Mouse (Mus musculus): ENCODE measurements around the gene Taok3. TPM values are rescaled to one million over a fixed set of nuclear protein-coding genes. Genes with fewer than 3 reads are reported as not detected.

The Taok3 gene
- polyA plus RNA-seq (2012; rRNA removed) (7.1 and 7.4 TPM in 2 replicates), polyA plus RNA-seq (2014; fragmentation: Nextera tagmentation; extraction: Ambion mirVana) (14.3 and 15.8 TPM in 2 replicates)

DNA sequence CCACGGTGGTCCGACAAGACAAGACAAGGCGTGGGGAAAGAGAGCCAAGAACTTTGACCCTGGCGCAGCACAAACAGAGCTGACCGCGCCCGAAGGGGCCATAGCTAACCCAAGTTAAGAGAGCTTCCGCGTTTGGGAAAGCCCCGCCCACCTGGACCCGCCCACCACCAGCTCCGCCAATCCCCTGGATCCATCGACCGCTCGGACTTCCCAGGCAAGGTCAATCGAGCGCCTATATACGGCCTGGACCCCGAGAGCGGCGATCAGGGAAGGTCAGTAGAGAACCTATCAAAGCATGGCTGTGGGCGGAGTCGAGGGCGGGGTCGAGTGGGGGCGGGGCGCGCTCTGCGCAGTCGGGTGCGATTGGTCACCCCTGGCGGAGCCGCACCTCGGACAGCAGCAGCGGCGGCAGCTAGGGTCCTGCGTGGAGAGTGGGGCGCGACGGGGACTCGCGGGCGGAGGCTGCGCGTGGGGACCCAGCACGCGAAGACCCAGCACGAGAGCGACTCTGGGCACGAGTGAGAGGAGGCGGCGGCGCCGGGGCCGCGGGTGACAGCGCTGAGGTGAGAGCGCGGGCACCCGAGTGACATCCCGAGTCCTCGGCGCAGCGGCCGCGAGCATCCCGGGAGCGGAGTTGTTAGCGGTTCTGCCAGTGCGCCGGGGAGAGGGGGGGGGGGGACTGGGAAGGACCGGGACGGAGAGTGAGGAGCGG is at the start of gene Taok3:
Taok3 (plus strand) TSS at position 353 of the 712 bp plus-strand sequence.
- WGBS = 2% methylated on average over 61 of the region's 74 CpGs
- peaks cover 9% of the 10 kb centered on the region; the same call in 1 of the 2 replicates for H3K4me1 ChIP-seq (ENCODE audit: control insufficient read depth, insufficient read depth, low read length)
- TF ChIP-seq POLR2A (IDR thresholded peaks at IDR 0.05; ENCODE audit: borderline replicate concordance, extremely low read depth, insufficient read depth, insufficient read length) = peak; percentile 55; the same call in 1 of the 2 replicates
- peaks cover 10% of the 10 kb centered on the region; the same call in 1 of the 2 replicates for H3K27me3 ChIP-seq (ENCODE audit: control insufficient read depth, insufficient read depth, low read length)
- no peak within 1 kb of the TSS for H3K27ac ChIP-seq (replicated peaks; ENCODE audit: low read depth, low read length)
- H3K9me3 ChIP-seq (ENCODE audit: control insufficient read depth, low read length) = no peaks in the 10 kb centered on the region
- H3K9ac ChIP-seq (ENCODE audit: low read depth, low read length, severe bottlenecking) = peak within 1 kb of the TSS; percentile 53
- H3K4me2 ChIP-seq (replicated peaks; ENCODE audit: low read depth, low read length, severe bottlenecking) = peak within 1 kb of the TSS; percentile 96
- peak within 1 kb of the TSS; percentile 76 for H3K4me3 ChIP-seq (replicated peaks; ENCODE audit: low read length)
- ATAC-seq (ENCODE audit: low FRiP score, low read depth) (peak; percentile 94), DNase-seq (ENCODE audit: low spot score) (peak; percentile 99)
- H3K36me3 ChIP-seq (ENCODE audit: control insufficient read depth, insufficient read depth, low read length) = no peaks in the 10 kb centered on the region

GRCm38 (mm10) chr5:117087718-117088117 is 32.2 kb upstream of the Taok3 start:
- Histone ChIP-seq H3K27ac (replicated peaks; ENCODE audit: low read depth, low read length) (no peak overlapping the region), H3K36me3 (ENCODE audit: control insufficient read depth, insufficient read depth, low read length) (peaks cover 17% of the 10 kb centered on the region), H3K9ac (ENCODE audit: low read depth, low read length, severe bottlenecking) (no peak overlapping the region), H3K27me3 (ENCODE audit: control insufficient read depth, insufficient read depth, low read length) (no peaks in the 10 kb centered on the region), H3K4me2 (replicated peaks; ENCODE audit: low read depth, low read length, severe bottlenecking) (peak overlapping the region; percentile 24), H3K4me3 (replicated peaks; ENCODE audit: low read length) (peak overlapping the region; percentile 13; the same call in 1 of the 2 replicates), H3K4me1 (ENCODE audit: control insufficient read depth, insufficient read depth, low read length) (peaks cover 11% of the 10 kb centered on the region; the same call in 1 of the 2 replicates), H3K9me3 (ENCODE audit: control insufficient read depth, low read length) (no peaks in the 10 kb centered on the region)
- TF ChIP-seq POLR2A (IDR thresholded peaks at IDR 0.05; ENCODE audit: borderline replicate concordance, extremely low read depth, insufficient read depth, insufficient read length) = no peak
- WGBS = 5% methylated on average over 13 of the region's 13 CpGs
- ATAC-seq (ENCODE audit: low FRiP score, low read depth) (no peak), DNase-seq (ENCODE audit: low spot score) (no peak)

DNA sequence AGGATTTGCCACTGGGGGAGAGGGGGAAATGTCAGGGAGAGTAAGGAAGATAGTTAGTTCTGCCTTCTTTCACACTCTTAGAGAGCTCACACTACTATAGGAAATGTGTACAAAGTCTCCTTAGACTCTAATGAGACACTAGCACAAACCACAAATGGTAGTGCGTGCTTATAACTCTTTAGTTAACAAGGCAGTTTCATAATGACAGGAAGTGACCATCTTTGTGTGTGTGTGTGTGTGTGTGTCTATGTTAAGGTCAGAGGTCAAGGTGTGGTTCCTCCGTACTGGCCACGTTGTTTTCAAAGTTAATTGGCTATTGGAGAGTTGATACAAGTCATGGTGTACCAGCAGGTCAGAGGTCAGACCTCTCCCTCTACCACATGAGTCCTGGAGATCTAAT is 30.8 kb upstream of the Taok3 start:
- 29% methylated on average over 3 of the region's 3 CpGs for WGBS
- Histone ChIP-seq H3K27ac (replicated peaks; ENCODE audit: low read depth, low read length) (no peak overlapping the region), H3K27me3 (ENCODE audit: control insufficient read depth, insufficient read depth, low read length) (no peaks in the 10 kb centered on the region), H3K4me1 (ENCODE audit: control insufficient read depth, insufficient read depth, low read length) (peaks cover 11% of the 10 kb centered on the region; the same call in 1 of the 2 replicates), H3K36me3 (ENCODE audit: control insufficient read depth, insufficient read depth, low read length) (peaks cover 32% of the 10 kb centered on the region), H3K4me3 (replicated peaks; ENCODE audit: low read length) (no peak overlapping the region), H3K9me3 (ENCODE audit: control insufficient read depth, low read length) (no peaks in the 10 kb centered on the region), H3K4me2 (replicated peaks; ENCODE audit: low read depth, low read length, severe bottlenecking) (no peak overlapping the region), H3K9ac (ENCODE audit: low read depth, low read length, severe bottlenecking) (no peak overlapping the region)
- no peak for TF ChIP-seq POLR2A (IDR thresholded peaks at IDR 0.05; ENCODE audit: borderline replicate concordance, extremely low read depth, insufficient read depth, insufficient read length)
- ATAC-seq (ENCODE audit: low FRiP score, low read depth) (no peak), DNase-seq (ENCODE audit: low spot score) (no peak)

GRCm38 (mm10) chr5:117089786-117090185 is 30.1 kb upstream of the Taok3 start:
- no peak overlapping the region for H3K4me3 ChIP-seq (replicated peaks; ENCODE audit: low read length)
- TF ChIP-seq POLR2A (IDR thresholded peaks at IDR 0.05; ENCODE audit: borderline replicate concordance, extremely low read depth, insufficient read depth, insufficient read length) = no peak
- H3K4me2 ChIP-seq (replicated peaks; ENCODE audit: low read depth, low read length, severe bottlenecking) = no peak overlapping the region
- no peaks in the 10 kb centered on the region for H3K27me3 ChIP-seq (ENCODE audit: control insufficient read depth, insufficient read depth, low read length)
- ATAC-seq (ENCODE audit: low FRiP score, low read depth) (no peak), DNase-seq (ENCODE audit: low spot score) (peak; percentile 13)
- H3K9me3 ChIP-seq (ENCODE audit: control insufficient read depth, low read length) = no peaks in the 10 kb centered on the region
- H3K4me1 ChIP-seq (ENCODE audit: control insufficient read depth, insufficient read depth, low read length) = peaks cover 11% of the 10 kb centered on the region; the same call in 1 of the 2 replicates
- WGBS = 35% methylated on average over 5 of the region's 6 CpGs
- no peak overlapping the region for H3K9ac ChIP-seq (ENCODE audit: low read depth, low read length, severe bottlenecking)
- no peak overlapping the region for H3K27ac ChIP-seq (replicated peaks; ENCODE audit: low read depth, low read length)
- peaks cover 38% of the 10 kb centered on the region for H3K36me3 ChIP-seq (ENCODE audit: control insufficient read depth, insufficient read depth, low read length)

GRCm38 (mm10) chr5:117094431-117094830 is 25.5 kb upstream of the Taok3 start:
- no peak for TF ChIP-seq POLR2A (IDR thresholded peaks at IDR 0.05; ENCODE audit: borderline replicate concordance, extremely low read depth, insufficient read depth, insufficient read length)
- H3K4me1 ChIP-seq (ENCODE audit: control insufficient read depth, insufficient read depth, low read length) = peaks cover 4% of the 10 kb centered on the region; the same call in 1 of the 2 replicates
- peak; percentile 25 for DNase-seq (ENCODE audit: low spot score)
- H3K9me3 ChIP-seq (ENCODE audit: control insufficient read depth, low read length) = no peaks in the 10 kb centered on the region
- no peak overlapping the region for H3K4me2 ChIP-seq (replicated peaks; ENCODE audit: low read depth, low read length, severe bottlenecking)
- H3K36me3 ChIP-seq (ENCODE audit: control insufficient read depth, insufficient read depth, low read length) = peaks cover 66% of the 10 kb centered on the region
- ATAC-seq (ENCODE audit: low FRiP score, low read depth) = no peak
- no peak overlapping the region for H3K9ac ChIP-seq (ENCODE audit: low read depth, low read length, severe bottlenecking)
- H3K27me3 ChIP-seq (ENCODE audit: control insufficient read depth, insufficient read depth, low read length) = no peaks in the 10 kb centered on the region
- 39% methylated on average over 7 of the region's 7 CpGs for WGBS
- no peak overlapping the region for H3K4me3 ChIP-seq (replicated peaks; ENCODE audit: low read length)
- no peak overlapping the region for H3K27ac ChIP-seq (replicated peaks; ENCODE audit: low read depth, low read length)
